Mouse (Mus musculus): ENCODE measurements around the gene 1700001K19Rik.
"Not testable (repeated sequence)": the region's sequence is repeated elsewhere in the genome, so short reads cannot be mapped to it uniquely, and the experiment has no call there.

1700001K19Rik gene

GRCm38 (mm10) chr12:110682561-110683299 lies at the start of gene 1700001K19Rik:
Gene 1700001K19Rik, minus strand, starts transcription at chr12:110682619.
- no peak for DNase-seq

GRCm38 (mm10) chr12:110726428-110726827 lies 44.0 kb upstream of the 1700001K19Rik start:
- no peak for DNase-seq

- no peak for DNase-seq
Measured at GRCm38 (mm10) chr12:110725489-110725888, 43.1 kb upstream of the 1700001K19Rik start.

GRCm38 (mm10) chr12:110725051-110725450 lies 42.6 kb upstream of the 1700001K19Rik start:
- no peak for DNase-seq

- no peak for DNase-seq
Measured at GRCm38 (mm10) chr12:110716004-110716403, 33.6 kb upstream of the 1700001K19Rik start.

GRCm38 (mm10) chr12:110714215-110714614 lies 31.8 kb upstream of the 1700001K19Rik start:
- DNase-seq, result no peak

- DNase-seq, result no peak
Measured at GRCm38 (mm10) chr12:110713784-110714183, 31.4 kb upstream of the 1700001K19Rik start.

GRCm38 (mm10) chr12:110711270-110711669 lies 28.9 kb upstream of the 1700001K19Rik start:
- no peak for DNase-seq

GRCm38 (mm10) chr12:110707451-110707850 lies 25.0 kb upstream of the 1700001K19Rik start:
- no peak for DNase-seq

GRCm38 (mm10) chr12:110706337-110707231 lies 24.2 kb upstream of the 1700001K19Rik start:
- peak; percentile 34 for DNase-seq

- not testable (repeated sequence) for DNase-seq
Measured at GRCm38 (mm10) chr12:110705419-110705818, 23.0 kb upstream of the 1700001K19Rik start.

- peak; percentile 13 for DNase-seq
Measured at GRCm38 (mm10) chr12:110703682-110704081, 21.3 kb upstream of the 1700001K19Rik start.

- peak; percentile 67 for DNase-seq
Measured at GRCm38 (mm10) chr12:110703008-110703471, 20.6 kb upstream of the 1700001K19Rik start.

GRCm38 (mm10) chr12:110702556-110702955 lies 20.1 kb upstream of the 1700001K19Rik start, which contains the start of gene Hsp90aa1:
Gene Hsp90aa1, minus strand, starts transcription at chr12:110702728.
- no peak for DNase-seq

GRCm38 (mm10) chr12:110701363-110701762 lies 18.9 kb upstream of the 1700001K19Rik start:
- not testable (repeated sequence) for DNase-seq

GRCm38 (mm10) chr12:110700730-110701129 lies 18.3 kb upstream of the 1700001K19Rik start:
- peak; percentile 11 for DNase-seq

GRCm38 (mm10) chr12:110699171-110699547 lies 16.7 kb upstream of the 1700001K19Rik start:
- no peak for DNase-seq

- peak; percentile 16 for DNase-seq
Measured at GRCm38 (mm10) chr12:110698523-110699170, 16.2 kb upstream of the 1700001K19Rik start.

- DNase-seq, result no peak
Measured at GRCm38 (mm10) chr12:110698080-110698479, 15.7 kb upstream of the 1700001K19Rik start.

GRCm38 (mm10) chr12:110697457-110697856 lies 15.0 kb upstream of the 1700001K19Rik start:
- no peak for DNase-seq

GRCm38 (mm10) chr12:110696975-110697400 lies 14.6 kb upstream of the 1700001K19Rik start:
- DNase-seq, result peak; percentile 43

- DNase-seq, result peak; percentile 99
Measured at GRCm38 (mm10) chr12:110696173-110696974, 14.0 kb upstream of the 1700001K19Rik start.

Measured in cerebellum, adult 11-12 months (tissue).